In genomic region chr1:34103713-34104172, GRCm38 (mm10) we compare ENCODE assay signal across 8 mouse cellular contexts.
A peak's percentile ranks its signal among the peaks of the same experiment; 100 is the strongest.
DNase-seq lines count a peak whose midpoint lies in the region; ATAC-seq lines count a peak whose summit lies in the region.

No protein-coding gene starts in this region.

- H3K4me3 ChIP-seq in forebrain, embryonic 15.5 days: no peak overlapping the region
- no peak overlapping the region for H3K4me3 ChIP-seq in liver, embryonic 13.5 days (replicated peaks)
- no peak overlapping the region for H3K4me3 ChIP-seq in stomach, embryonic 15.5 days (replicated peaks)

- H3K27me3 ChIP-seq in forebrain, embryonic 15.5 days: no peaks in the 10 kb centered on the region
- no peaks in the 10 kb centered on the region for H3K27me3 ChIP-seq in liver, embryonic 13.5 days
- no peaks in the 10 kb centered on the region for H3K27me3 ChIP-seq in stomach, embryonic 15.5 days (replicated peaks)

- no peak overlapping the region for H3K4me2 ChIP-seq in forebrain, embryonic 15.5 days (replicated peaks)
- H3K4me2 ChIP-seq in liver, embryonic 13.5 days: 0 out of 2 replicates have a peak overlapping the region, but pooled peaks have one; percentile 5
- H3K4me2 ChIP-seq in stomach, embryonic 15.5 days: no peak overlapping the region

- peak; percentile 54 for DNase-seq in testis, postnatal 14 days (ENCODE audit: low spot score)
- no peak for DNase-seq in testis, postnatal 10 days (ENCODE audit: low spot score)
- DNase-seq in liver, embryonic 13.5 days: peak; percentile 6
- DNase-seq in thymus, postnatal 4 days: no peak
- no peak for DNase-seq in frontal cortex, postnatal 25 days (ENCODE audit: low spot score in 2 of 2)
- DNase-seq in layer of hippocampus, postnatal 14 days (ENCODE audit: low spot score in 2 of 2): no peak

- H3K4me1 ChIP-seq in forebrain, embryonic 15.5 days: peaks cover 34% of the 10 kb centered on the region
- H3K4me1 ChIP-seq in liver, embryonic 13.5 days (replicated peaks): peaks cover 8% of the 10 kb centered on the region
- H3K4me1 ChIP-seq in stomach, embryonic 15.5 days: 0 out of 2 replicates have a peak, but pooled peaks cover 7% of the 10 kb centered on the region

- 3% methylated on average over 3 of the region's 3 CpGs for WGBS in forebrain, embryonic 15.5 days
- WGBS in liver, embryonic 13.5 days (ENCODE audit: insufficient replicate concordance): 6% methylated on average over 3 of the region's 3 CpGs
- 3% methylated on average over 3 of the region's 3 CpGs for WGBS in stomach, embryonic 15.5 days

- H3K9me3 ChIP-seq in forebrain, embryonic 15.5 days: no peaks in the 10 kb centered on the region
- H3K9me3 ChIP-seq in liver, embryonic 13.5 days (replicated peaks): no peaks in the 10 kb centered on the region
- no peaks in the 10 kb centered on the region for H3K9me3 ChIP-seq in stomach, embryonic 15.5 days

- ATAC-seq in forebrain, embryonic 15.5 days (replicated peaks): no peak
- peak; percentile 81 for ATAC-seq in liver, embryonic 13.5 days (ENCODE audit: low read depth)
- ATAC-seq in stomach, embryonic 15.5 days (ENCODE audit: insufficient read depth, low FRiP score, low read depth): peak; percentile 72; the same call in 1 of the 2 replicates

- peak overlapping the region; percentile 9; the same call in 1 of the 2 replicates for H3K27ac ChIP-seq in forebrain, embryonic 15.5 days (replicated peaks)
- H3K27ac ChIP-seq in liver, embryonic 13.5 days: peak overlapping the region; percentile 55
- H3K27ac ChIP-seq in stomach, embryonic 15.5 days: no peak overlapping the region

- H3K9ac ChIP-seq in forebrain, embryonic 15.5 days (replicated peaks): no peak overlapping the region
- H3K9ac ChIP-seq in liver, embryonic 13.5 days: no peak overlapping the region
- no peak overlapping the region for H3K9ac ChIP-seq in stomach, embryonic 15.5 days

- H3K36me3 ChIP-seq in forebrain, embryonic 15.5 days: no peaks in the 10 kb centered on the region
- H3K36me3 ChIP-seq in liver, embryonic 13.5 days: no peaks in the 10 kb centered on the region
- H3K36me3 ChIP-seq in stomach, embryonic 15.5 days: no peaks in the 10 kb centered on the region

Comparison
In these comparisons a context has a peak if more than half of its experiments do, and no peak if none do; other contexts are left out.
1. DNase-seq: peak in testis, postnatal 14 days (single experiment) and liver, embryonic 13.5 days (single experiment); none in testis, postnatal 10 days (single experiment), thymus, postnatal 4 days (single experiment), frontal cortex, postnatal 25 days (0 of 2) and layer of hippocampus, postnatal 14 days (0 of 2).